Mouse (Mus musculus) forebrain, embryonic 10.5 days (tissue): ENCODE measurements around the gene Rtl10. TPM values are rescaled to one million over a fixed set of nuclear protein-coding genes. Genes with fewer than 3 reads are reported as not detected.

Source experiments
- DNase-seq: peaks from one replicate; pipeline ENCODE4 v3.0.0-alpha.2; 2017; ENCODE audit warnings: low spot score; ENCODE audit errors: extremely low spot score
- H3K27ac ChIP-seq: fragments of 300-500 bp; sonication (generic); 2 replicates; pipeline ENCODE4 v1.5.1; 2016; ENCODE audit warnings: mild to moderate bottlenecking
- H3K27me3 ChIP-seq: fragments of 300-500 bp; sonication (generic); 2 replicates; pipeline ENCODE4 v1.6.1; 2016; ENCODE audit warnings: mild to moderate bottlenecking; ENCODE audit not compliant: poor library complexity, severe bottlenecking
- H3K36me3 ChIP-seq: fragments of 300-500 bp; sonication (generic); replicated peaks from 2 replicates; pipeline ENCODE4 v1.6.1; 2016; ENCODE audit warnings: mild to moderate bottlenecking, moderate library complexity
- H3K4me1 ChIP-seq: fragments of 300-500 bp; sonication (generic); 2 replicates; pipeline ENCODE4 v1.6.1; 2016
- H3K4me3 ChIP-seq: fragments of 300-500 bp; sonication (generic); 2 replicates; pipeline ENCODE4 v1.5.1; 2016; ENCODE audit warnings: mild to moderate bottlenecking, moderate library complexity
- H3K9me3 ChIP-seq: fragments of 300-500 bp; sonication (generic); 2 replicates; pipeline ENCODE4 v1.6.1; 2016; ENCODE audit warnings: mild to moderate bottlenecking, moderate library complexity
- WGBS: fragments of 180-500 bp; shearing (Covaris S2); methylation state at CpG from one replicate; pipeline ENCODE4 v1.1.7; 2016; 5-methylcytosine and 5-hydroxymethylcytosine counted together
- polyA plus RNA-seq: library from polyadenylated mRNA; unstranded; fragments of >200 nt; fragmentation: Nextera tagmentation; extraction: Ambion mirVana; gene quantifications from 2 replicates; pipeline ENCODE4 v1.2.1, GENCODE M21; 2016

The Rtl10 gene
- polyA plus RNA-seq = 2.3 and 3.1 TPM in 2 replicates

DNA sequence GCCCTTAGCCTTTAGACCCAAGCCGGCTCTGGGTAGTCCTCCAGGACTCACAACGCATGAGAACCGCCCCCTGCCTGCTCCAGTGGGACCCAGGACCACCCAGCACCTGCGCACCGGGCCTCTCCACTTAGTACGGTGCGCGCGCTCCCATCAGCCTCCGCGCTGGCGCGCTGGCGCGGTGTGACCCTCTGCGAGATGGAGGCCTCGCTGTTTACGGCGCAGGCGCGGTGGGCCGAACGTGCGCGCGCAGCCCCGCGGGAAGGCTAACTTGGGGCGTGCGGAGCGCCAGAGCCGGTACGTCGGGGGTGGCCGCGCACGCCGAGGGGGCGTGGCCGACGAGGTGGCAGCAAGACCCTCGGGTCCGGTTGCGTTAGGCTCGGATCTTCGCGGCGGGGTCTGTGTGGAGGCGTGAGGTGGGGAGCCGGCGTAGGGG is at the start of gene Rtl10, which contains the start of gene Gnb1l:
Gene Rtl10, plus strand, starts transcription at position 344 of the 433 bp plus-strand sequence.
Gene Gnb1l, plus strand, starts transcription at position 156 of the 433 bp plus-strand sequence.
- Histone ChIP-seq H3K9me3 (no peaks in the 10 kb centered on the region), H3K27me3 (no peaks in the 10 kb centered on the region), H3K4me3 (peak within 1 kb of the TSS; percentile 83), H3K27ac (peak within 1 kb of the TSS; percentile 93), H3K36me3 (peaks cover 31% of the 10 kb centered on the region), H3K4me1 (peaks cover 23% of the 10 kb centered on the region)
- DNase-seq = peak; percentile 96
- WGBS = under 1% methylated on average over 51 of the region's 51 CpGs

DNA sequence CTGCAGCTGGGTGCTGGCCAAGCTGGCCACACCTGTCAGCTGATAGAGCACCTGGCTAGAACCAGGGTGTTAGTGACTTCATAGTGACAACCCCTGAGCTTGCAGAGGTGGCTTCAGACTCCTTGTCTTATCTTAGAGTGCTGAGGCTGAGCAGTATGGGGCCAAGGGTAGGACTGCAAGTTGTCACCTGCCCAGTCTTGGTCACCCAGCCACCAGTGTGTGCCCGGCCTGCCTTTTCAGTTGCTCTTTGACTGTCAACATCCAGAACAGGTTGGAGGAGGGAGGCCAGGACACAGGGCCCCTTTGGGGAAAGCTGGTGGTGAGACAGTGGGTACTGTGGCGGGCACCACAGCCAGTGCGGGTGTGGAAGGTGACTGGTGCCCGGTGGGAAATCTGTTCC is 49.7 kb upstream of the Rtl10 start:
- WGBS = 93% methylated on average over 4 of the region's 4 CpGs
- Histone ChIP-seq H3K27ac (no peak overlapping the region), H3K4me1 (peaks cover 16% of the 10 kb centered on the region), H3K4me3 (no peak overlapping the region), H3K36me3 (peaks cover 34% of the 10 kb centered on the region), H3K9me3 (no peaks in the 10 kb centered on the region; the same call in 1 of the 2 replicates), H3K27me3 (no peaks in the 10 kb centered on the region)
- DNase-seq = no peak

DNA sequence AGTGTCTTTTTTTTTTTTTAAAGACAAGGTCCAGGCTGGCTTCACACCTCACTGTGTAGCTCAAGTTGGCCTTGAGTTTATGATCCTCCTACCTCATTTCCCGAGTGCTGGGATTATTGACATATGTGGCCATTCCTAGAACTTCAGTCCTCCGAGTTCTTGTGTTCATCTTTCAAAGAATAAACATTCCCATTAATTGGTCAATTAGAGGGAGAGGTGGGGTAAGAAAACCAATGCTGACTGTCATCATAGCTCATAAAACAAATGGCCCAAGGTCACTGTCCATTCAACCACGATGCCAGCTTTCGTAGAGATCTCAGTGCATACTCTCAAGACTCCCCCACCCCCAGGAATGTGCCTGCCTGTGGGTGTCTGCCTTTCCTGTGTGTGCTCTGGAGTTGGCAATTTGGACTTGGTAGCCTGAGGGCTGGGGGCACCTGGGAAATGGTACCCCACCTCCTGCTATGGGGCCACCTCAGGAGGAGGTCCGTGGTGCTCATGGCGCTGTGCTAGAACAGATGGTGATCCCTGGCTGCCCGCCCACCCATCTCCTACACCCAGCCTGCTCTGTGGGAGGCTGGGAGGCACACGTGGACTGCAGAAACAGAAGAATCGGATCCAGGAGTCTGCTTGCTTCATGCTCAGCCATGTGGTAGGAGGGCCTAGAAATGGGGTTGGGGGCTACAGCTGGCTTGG is 47.1 kb upstream of the Rtl10 start:
- no peaks in the 10 kb centered on the region; the same call in 1 of the 2 replicates for H3K27me3 ChIP-seq
- H3K4me1 ChIP-seq = peaks cover 20% of the 10 kb centered on the region
- DNase-seq = no peak
- WGBS = 81% methylated on average over 9 of the region's 9 CpGs
- H3K9me3 ChIP-seq = no peaks in the 10 kb centered on the region
- no peak overlapping the region for H3K4me3 ChIP-seq
- peaks cover 26% of the 10 kb centered on the region for H3K36me3 ChIP-seq
- H3K27ac ChIP-seq = no peak overlapping the region

DNA sequence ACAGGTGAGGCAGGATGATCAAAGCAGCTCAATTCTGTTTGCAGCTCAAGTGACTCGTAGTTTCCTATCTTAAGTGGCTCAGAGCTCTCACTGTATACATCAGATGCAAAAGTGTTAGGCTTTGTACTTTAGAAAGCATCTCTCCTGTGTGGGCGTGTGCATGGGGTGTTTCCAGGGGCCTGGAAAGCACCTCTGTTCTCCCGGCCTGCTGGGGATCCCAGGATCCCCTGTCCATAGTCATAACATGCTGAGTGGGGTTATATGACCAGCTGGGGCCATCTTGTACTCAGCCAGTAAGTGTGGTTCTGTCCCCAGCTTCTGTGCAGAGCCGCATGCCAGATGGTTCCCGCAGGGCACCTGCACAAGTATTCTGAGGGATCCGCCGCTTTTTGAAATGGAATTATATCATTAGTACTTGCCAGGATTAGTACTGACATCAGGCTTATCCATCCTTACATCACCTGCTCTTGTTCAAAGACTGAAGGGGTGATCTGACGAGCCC is 46.3 kb upstream of the Rtl10 start:
- no peaks in the 10 kb centered on the region; the same call in 1 of the 2 replicates for H3K27me3 ChIP-seq
- H3K27ac ChIP-seq = no peak overlapping the region
- no peaks in the 10 kb centered on the region for H3K9me3 ChIP-seq
- no peak for DNase-seq
- no peak overlapping the region for H3K4me3 ChIP-seq
- WGBS = 89% methylated on average over 8 of the region's 8 CpGs
- H3K4me1 ChIP-seq = peaks cover 20% of the 10 kb centered on the region
- H3K36me3 ChIP-seq = peaks cover 33% of the 10 kb centered on the region

DNA sequence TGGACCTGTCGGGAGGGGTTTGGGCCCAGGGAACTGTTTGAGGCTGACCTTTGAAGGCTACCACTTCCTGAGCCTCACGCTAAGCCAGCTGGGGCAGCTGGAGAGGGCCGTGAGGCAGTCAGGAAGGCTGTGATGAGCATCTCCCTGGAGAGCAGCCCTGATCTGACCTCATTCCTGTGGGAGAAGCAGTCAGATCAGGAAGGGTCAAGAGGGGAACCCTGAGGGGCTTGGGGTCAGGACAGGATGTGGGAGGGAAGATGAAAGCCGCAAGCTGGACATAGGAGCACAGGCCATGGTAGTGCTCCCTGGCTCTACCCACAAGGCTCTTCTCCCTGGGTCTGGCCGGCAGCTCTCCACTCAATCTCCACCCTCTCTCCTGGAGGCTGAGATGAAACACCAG is 44.9 kb upstream of the Rtl10 start:
- H3K4me1 ChIP-seq = peaks cover 29% of the 10 kb centered on the region
- peaks cover 10% of the 10 kb centered on the region for H3K27me3 ChIP-seq
- no peak overlapping the region for H3K4me3 ChIP-seq
- H3K27ac ChIP-seq = peak overlapping the region; percentile 41; the same call in 1 of the 2 replicates
- no peak for DNase-seq
- 51% methylated on average over 5 of the region's 5 CpGs for WGBS
- H3K9me3 ChIP-seq = no peaks in the 10 kb centered on the region
- peaks cover 39% of the 10 kb centered on the region for H3K36me3 ChIP-seq

DNA sequence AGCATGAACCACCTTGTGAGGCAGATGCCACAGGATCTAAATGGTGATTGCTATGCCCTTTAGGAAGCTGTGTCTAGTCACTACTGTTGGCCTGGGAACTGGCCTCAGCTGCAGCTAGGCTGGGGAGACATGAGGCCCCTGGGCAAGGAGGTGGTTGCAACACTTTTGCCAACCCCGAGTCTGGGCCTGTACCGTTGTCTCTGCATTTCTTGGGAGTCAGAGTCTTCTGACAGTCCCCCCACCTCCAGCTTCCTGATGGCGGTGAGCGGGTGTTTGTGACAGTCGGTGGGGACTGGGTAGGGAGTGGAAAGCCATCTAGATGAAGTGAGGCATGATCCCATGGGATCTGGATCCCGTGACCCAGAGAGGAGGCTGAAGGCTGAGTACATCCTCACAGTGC is 43.3 kb upstream of the Rtl10 start:
- Histone ChIP-seq H3K36me3 (peaks cover 26% of the 10 kb centered on the region), H3K27ac (no peak overlapping the region), H3K9me3 (no peaks in the 10 kb centered on the region), H3K4me3 (no peak overlapping the region), H3K4me1 (peaks cover 44% of the 10 kb centered on the region), H3K27me3 (peaks cover 15% of the 10 kb centered on the region)
- WGBS = 92% methylated on average over 6 of the region's 6 CpGs
- DNase-seq = no peak

DNA sequence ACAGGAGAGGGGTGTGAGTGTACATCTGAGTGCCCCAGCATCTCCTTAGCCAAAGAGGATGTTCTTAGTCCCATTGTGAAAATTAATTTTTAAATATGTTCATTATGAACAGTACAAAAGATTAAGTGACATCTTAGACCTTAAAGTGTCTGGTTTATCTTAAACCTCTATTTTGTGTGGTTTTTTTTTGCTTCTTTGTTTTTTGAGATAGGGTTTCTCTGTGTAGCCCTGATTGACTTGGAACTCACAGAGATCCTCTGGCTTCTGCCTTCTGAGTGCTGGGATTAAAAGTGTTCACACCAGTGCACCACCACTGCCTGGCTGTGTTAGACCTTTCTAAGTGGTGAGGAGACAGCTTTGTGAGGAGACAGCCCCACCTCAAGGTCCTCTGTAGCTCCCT is 40.0 kb upstream of the Rtl10 start:
- H3K27ac ChIP-seq = no peak overlapping the region
- peaks cover 54% of the 10 kb centered on the region for H3K4me1 ChIP-seq
- peaks cover 21% of the 10 kb centered on the region for H3K36me3 ChIP-seq
- no peak overlapping the region for H3K4me3 ChIP-seq
- no peaks in the 10 kb centered on the region for H3K9me3 ChIP-seq
- DNase-seq = no peak
- peaks cover 32% of the 10 kb centered on the region for H3K27me3 ChIP-seq

DNA sequence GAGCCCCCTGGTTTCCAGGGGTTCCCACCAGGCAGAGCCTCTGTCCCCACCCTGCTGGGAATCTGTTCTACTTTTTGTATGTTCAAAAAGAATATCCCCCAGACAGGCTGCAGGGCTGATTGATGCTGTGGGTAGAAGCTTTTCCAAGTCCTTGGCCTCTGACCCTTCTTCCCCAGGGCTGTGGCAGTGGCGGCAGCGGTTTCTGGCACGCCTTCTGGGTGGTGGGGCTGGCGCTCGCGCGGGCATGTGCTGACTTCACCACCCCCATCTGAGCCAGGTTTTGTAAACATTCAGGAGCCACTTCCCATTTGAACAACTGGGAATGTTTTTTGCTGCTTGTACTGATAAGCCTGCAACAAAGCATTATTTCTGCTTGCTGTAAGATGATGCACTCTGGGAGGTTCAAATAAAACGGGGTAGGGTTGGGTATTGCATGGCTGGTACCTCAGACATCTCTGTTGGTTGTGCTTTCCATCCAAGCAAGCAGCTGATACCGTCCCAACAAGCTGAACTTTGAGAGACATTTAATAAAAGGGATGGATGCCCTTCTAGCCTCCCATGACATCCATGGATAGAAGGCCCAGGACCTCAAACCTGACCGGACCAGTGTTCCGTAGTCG is 39.3 kb upstream of the Rtl10 start:
- Histone ChIP-seq H3K4me3 (peak overlapping the region; percentile 29), H3K36me3 (peaks cover 21% of the 10 kb centered on the region), H3K9me3 (no peaks in the 10 kb centered on the region), H3K4me1 (peaks cover 48% of the 10 kb centered on the region), H3K27ac (peak overlapping the region; percentile 73), H3K27me3 (peaks cover 37% of the 10 kb centered on the region)
- no peak for DNase-seq
- 8% methylated on average over 12 of the region's 12 CpGs for WGBS

DNA sequence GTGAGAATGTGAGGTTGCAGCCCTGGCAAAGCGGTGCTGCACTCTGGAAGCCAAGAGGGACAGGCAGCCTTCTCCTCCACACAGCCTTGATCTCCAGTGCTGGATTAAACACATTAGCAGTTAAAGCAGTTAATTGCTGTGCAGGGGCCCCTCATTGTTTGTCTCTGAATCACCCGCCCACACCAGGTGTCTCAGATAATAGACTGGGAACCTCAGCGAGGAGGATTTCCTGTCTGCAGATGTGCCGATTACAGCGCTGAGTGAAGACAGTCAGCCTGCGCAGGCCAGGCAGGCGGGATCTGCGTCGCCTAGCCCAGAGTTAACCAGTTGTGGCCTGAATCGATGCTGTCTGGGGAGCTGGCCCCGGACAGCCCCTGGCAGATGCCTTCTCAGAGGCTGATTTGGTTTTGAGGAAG is 38.7 kb upstream of the Rtl10 start:
- Histone ChIP-seq H3K9me3 (no peaks in the 10 kb centered on the region), H3K27ac (peak overlapping the region; percentile 73), H3K36me3 (peaks cover 21% of the 10 kb centered on the region), H3K4me3 (peak overlapping the region; percentile 29), H3K4me1 (peaks cover 48% of the 10 kb centered on the region), H3K27me3 (peaks cover 41% of the 10 kb centered on the region)
- DNase-seq = peak; percentile 48
- 3% methylated on average over 11 of the region's 11 CpGs for WGBS

DNA sequence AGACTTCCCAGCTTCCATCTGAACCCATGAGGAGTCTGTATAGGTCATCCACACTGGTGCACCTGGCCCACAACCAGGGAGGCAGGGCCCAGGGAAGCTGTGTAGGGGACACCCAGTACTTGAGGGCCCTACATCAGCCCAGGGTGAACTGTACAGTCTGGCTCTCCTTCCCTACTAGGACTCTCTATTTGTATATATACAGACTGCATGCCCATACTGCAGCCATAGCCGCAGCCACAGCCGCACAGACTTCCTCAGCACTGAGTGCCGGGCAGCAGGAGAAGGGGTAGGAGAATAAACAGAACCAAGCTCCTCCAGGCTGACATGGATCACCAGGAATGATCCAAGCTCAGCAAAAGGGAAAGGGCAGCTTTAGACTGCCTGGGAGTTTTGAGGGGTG is 37.9 kb upstream of the Rtl10 start:
- Histone ChIP-seq H3K9me3 (no peaks in the 10 kb centered on the region), H3K27ac (no peak overlapping the region), H3K27me3 (peaks cover 41% of the 10 kb centered on the region), H3K36me3 (peaks cover 20% of the 10 kb centered on the region), H3K4me3 (no peak overlapping the region), H3K4me1 (peaks cover 48% of the 10 kb centered on the region)
- WGBS = 90% methylated on average over 3 of the region's 3 CpGs
- no peak for DNase-seq

DNA sequence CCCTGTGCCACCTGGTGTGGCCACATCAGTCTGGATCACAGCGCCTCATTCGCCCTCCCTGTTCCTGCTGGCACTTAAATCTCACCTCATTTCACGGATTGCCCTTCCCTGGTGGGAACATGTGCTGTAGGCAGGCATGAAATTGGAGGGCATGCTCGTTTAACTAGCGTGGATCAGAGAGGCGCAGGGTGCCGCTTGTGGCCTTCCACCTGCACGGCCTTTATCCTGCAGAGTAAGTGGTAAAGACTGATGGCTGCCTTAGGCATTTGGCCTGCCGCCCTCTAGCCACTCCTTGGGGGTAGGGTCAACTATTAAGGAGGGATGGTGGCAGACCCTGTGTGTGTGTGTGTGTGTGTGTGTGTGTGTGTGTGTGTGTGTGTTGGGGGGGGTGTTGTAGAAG is 36.7 kb upstream of the Rtl10 start:
- peaks cover 41% of the 10 kb centered on the region for H3K27me3 ChIP-seq
- H3K27ac ChIP-seq = 0 out of 2 replicates have a peak overlapping the region, but pooled peaks have one; percentile 9
- H3K4me3 ChIP-seq = no peak overlapping the region
- H3K9me3 ChIP-seq = no peaks in the 10 kb centered on the region
- H3K36me3 ChIP-seq = peaks cover 9% of the 10 kb centered on the region
- DNase-seq = no peak
- WGBS = 61% methylated on average over 9 of the region's 9 CpGs
- peaks cover 48% of the 10 kb centered on the region for H3K4me1 ChIP-seq

DNA sequence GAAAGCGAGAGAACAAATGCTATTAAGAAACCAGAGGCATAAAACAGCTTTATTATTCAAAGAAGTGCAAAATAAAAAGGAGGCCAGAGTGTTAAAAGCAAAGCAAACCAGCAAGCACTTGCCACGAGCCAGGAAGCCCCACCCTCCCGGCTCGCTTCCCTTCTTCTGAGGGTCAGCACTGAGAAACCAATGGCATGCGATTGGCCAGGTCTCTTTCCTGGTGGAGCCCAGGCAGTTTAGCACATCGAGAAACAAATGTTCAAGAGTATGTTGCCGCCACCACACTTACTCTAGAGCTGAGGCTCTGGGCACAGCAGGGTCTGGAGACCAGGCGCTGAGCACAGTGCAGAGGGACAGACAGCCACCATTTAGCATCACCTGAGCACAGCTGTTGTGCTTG is 36.1 kb upstream of the Rtl10 start:
- 59% methylated on average over 8 of the region's 8 CpGs for WGBS

DNA sequence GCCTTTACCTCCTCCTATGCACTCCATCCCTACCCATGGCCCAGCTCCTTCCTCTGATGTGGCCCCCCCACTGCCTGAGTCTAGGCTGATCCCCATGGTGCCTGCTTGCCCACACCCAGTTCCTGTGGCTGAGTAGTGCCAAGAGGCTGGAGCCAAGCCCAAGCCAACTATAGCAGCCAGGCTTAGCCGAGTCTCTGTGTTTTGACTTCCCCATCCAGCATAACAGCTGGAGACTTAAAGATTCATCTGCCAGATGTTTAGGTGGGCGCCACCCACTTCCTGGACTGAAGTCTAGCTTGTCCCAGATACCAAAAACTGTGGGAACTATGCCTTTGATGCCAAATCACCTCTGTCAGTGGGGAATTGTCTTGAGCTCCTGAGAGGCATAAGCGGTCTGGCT is 34.4 kb upstream of the Rtl10 start:
- no peak for DNase-seq
- H3K27ac ChIP-seq = no peak overlapping the region

More for the DNA sequence above, 36.1 kb upstream of the Rtl10 start:
- H3K36me3 ChIP-seq = peaks cover 4% of the 10 kb centered on the region
- no peak for DNase-seq
- H3K27ac ChIP-seq = no peak overlapping the region
- no peak overlapping the region for H3K4me3 ChIP-seq
- no peaks in the 10 kb centered on the region for H3K9me3 ChIP-seq
- peaks cover 48% of the 10 kb centered on the region for H3K4me1 ChIP-seq
- H3K27me3 ChIP-seq = peaks cover 39% of the 10 kb centered on the region

More for the DNA sequence above, 34.4 kb upstream of the Rtl10 start:
- H3K4me1 ChIP-seq = peaks cover 36% of the 10 kb centered on the region
- no peaks in the 10 kb centered on the region for H3K9me3 ChIP-seq
- peaks cover 30% of the 10 kb centered on the region for H3K27me3 ChIP-seq
- H3K36me3 ChIP-seq = peaks cover 6% of the 10 kb centered on the region
- no peak overlapping the region for H3K4me3 ChIP-seq
- 77% methylated on average over 3 of the region's 3 CpGs for WGBS
